Mouse (Mus musculus) naive thymus-derived CD4-positive, alpha-beta T cell, adult 5 months (primary cell): ENCODE measurements around the gene Fan1. TPM values are rescaled to one million over a fixed set of nuclear protein-coding genes. Genes with fewer than 3 reads are reported as not detected.

Experiments
- polyA plus RNA-seq: library from polyadenylated mRNA; unstranded; fragments of 100-300 nt; shearing (Covaris generic); gene quantifications from one replicate; pipeline ENCODE4 v1.2.1, GENCODE M21; 2017

Gene Fan1
- polyA plus RNA-seq, result 6.0 TPM

GRCm38 (mm10) chr7:64373830-64374562 is at the start of gene Fan1:
Gene Fan1, minus strand, starts transcription at chr7:64374095.

GRCm38 (mm10) chr7:64392122-64392818 is 18.4 kb upstream of the Fan1 start, which contains the start of the genes Mphosph10 and Mcee:
Gene Mphosph10, minus strand, starts transcription at chr7:64392268.
Gene Mcee, plus strand, starts transcription at chr7:64392607.

Other genes starting within 250 kb of the Fan1 start
- gene Trpm1, start 220.3 kb downstream of the Fan1 start, polyA plus RNA-seq, result 1.3 TPM
- gene Mtmr10, start 86.4 kb downstream of the Fan1 start, polyA plus RNA-seq, result 35.7 TPM
- 54.2 TPM for gene Mphosph10, start 18.2 kb upstream of the Fan1 start, polyA plus RNA-seq
- gene Mcee, start 18.5 kb upstream of the Fan1 start, polyA plus RNA-seq, result 9.3 TPM
- not detected for gene Apba2, start 127.6 kb upstream of the Fan1 start, polyA plus RNA-seq